Mouse (Mus musculus): ENCODE results near the gene Cnnm1. TPM values are rescaled to one million over a fixed set of nuclear protein-coding genes. Genes with fewer than 3 reads are reported as not detected.
"Not testable (repeated sequence)": the region's sequence is repeated elsewhere in the genome, so short reads cannot be mapped to it uniquely, and the experiment has no call there.

The Cnnm1 gene
- total RNA-seq, 2 experiments from 2014 or later: 0.29 to 0.33 TPM

- no peak for DNase-seq (ENCODE audit: low spot score in 2 of 2)
Measured at GRCm38 (mm10) chr19:43464294-43464687, 24.1 kb downstream of the Cnnm1 start.

GRCm38 (mm10) chr19:43465076-43465475, 24.8 kb downstream of the Cnnm1 start:
- DNase-seq (ENCODE audit: low spot score in 2 of 2): no peak

DNA sequence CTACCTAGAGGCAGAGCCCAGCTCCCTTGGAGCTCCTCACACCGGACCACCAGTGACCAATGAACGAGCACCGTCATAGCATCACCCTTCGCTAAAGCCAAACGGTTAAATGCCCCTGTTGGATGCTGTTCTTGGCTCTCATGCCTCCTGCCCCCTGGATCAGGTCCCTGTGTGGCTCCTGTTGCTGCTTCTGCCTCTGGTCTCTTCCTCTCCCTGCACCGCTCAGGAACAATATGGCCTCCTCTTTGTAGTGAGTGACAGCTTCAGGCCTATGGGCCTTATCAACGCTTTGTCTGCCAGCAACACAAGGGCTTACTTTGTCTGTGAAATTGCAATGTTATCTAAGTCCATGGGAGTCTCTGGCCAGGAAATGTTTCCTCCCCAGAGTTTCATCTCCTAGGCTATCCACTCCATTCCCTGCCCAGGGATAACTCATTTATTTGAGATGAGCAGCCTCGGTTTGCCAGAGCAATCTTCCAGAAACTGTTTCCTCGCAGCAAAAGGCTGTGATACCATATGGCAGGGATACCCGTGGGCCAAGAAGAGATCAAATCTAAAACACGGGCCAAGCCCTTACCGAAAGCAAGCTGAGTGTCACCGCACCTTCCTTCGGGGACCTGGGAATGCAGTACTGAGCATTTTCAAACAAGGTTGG, 25.5 kb downstream of the Cnnm1 start:
- DNase-seq (ENCODE audit: low spot score in 2 of 2): no peak

DNA sequence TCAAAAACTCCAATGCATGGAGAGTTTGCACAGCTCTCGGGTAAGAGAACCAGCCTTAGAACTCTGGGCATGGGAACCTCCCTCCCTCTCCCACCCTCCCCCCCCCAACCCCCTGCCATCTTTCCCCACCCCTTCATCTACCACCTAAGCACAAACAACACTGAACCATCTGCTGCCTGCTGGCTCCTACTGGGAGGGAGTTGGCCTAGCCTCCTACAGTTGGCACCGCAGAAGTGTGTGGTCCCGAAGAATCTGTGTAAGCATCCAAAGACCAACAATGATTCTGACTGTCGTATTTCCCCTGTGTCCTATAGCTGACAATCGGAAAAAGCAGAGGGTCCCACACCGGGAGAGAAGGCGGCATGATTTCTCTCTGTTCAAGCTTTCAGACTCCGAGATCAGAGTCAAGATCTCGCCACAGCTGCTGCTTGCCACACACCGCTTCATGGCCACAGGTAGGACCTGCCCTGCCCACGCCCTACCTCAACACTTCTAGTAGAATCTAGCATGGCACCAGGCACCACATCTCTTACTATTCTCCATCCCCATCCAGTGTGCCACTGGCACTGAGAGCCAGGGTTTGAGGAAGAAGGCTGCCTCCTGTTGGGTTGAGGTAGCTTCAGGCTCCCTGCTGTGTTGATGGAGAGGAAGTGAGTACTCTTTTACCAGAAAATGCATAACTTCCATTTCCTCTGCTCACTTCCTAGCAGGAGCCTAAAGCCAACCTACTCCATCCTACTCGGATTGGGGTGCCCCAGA, 27.9 kb downstream of the Cnnm1 start:
- DNase-seq (ENCODE audit: low spot score in 2 of 2): no peak

DNA sequence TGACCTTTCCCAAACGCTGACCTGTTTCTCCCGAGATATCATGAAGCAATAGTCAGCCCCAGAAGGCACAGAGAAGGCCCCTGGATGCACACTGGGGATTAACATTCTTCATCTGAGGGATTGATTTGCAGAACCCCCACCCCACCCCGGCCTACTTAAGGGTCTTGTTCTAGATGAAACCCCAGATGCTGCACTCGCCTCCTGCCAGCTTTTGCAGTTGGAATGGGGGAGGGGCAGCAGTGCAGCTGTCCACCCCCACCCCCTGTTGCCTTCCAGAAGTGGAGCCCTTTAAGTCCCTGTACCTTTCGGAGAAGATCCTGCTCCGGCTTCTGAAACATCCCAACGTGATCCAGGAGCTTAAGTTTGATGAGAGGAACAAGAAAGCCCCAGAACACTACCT, 29.1 kb downstream of the Cnnm1 start:
- no peak for DNase-seq (ENCODE audit: low spot score in 2 of 2)

GRCm38 (mm10) chr19:43472331-43472730, 32.1 kb downstream of the Cnnm1 start:
- no peak for DNase-seq (ENCODE audit: low spot score in 2 of 2)

DNA sequence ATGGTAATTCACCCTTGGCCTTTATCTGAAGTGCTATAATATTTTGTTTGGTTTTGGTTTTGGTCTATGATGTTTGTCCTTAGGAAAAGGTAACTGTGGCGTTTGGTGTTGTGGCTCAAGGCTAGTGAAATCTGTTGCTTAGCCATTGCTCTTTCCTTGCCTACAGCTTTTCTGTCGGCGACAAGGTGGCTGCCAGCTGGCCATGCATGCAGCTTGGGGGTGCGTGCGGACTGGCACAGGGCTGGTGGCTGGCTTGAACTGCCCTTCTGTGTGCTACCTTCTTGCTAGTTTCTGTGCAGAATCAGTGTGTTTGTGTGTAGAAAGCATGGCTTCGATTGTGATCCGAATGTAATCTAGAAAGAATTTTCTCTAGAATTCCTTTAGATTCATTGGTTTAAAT, 32.5 kb downstream of the Cnnm1 start:
- no peak for DNase-seq (ENCODE audit: low spot score in 2 of 2)

- DNase-seq (ENCODE audit: low spot score in 2 of 2): no peak
Measured at GRCm38 (mm10) chr19:43475642-43476041, 35.4 kb downstream of the Cnnm1 start.

- DNase-seq (ENCODE audit: low spot score in 2 of 2): no peak
Measured at GRCm38 (mm10) chr19:43476063-43476462, 35.8 kb downstream of the Cnnm1 start.

DNA sequence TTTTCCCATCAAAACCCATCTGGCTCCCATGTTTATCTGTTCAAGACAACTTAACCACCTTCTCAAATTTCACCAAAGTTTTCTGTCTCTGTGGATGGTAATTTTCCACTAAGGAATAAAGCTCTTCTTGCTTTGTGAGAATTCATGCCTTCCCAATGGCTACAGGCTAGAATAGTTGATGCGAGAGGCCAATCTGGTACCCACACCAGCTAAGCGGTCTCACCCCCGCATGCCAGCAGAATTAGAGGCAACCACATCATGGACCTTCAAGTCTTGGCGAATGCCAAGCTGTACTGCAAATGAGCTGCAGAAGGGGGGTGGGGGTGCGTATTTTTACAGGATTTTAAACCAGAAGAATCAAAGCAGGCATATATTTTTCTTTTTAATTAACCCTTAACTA, 37.2 kb downstream of the Cnnm1 start:
- DNase-seq (ENCODE audit: low spot score in 2 of 2): no peak

DNA sequence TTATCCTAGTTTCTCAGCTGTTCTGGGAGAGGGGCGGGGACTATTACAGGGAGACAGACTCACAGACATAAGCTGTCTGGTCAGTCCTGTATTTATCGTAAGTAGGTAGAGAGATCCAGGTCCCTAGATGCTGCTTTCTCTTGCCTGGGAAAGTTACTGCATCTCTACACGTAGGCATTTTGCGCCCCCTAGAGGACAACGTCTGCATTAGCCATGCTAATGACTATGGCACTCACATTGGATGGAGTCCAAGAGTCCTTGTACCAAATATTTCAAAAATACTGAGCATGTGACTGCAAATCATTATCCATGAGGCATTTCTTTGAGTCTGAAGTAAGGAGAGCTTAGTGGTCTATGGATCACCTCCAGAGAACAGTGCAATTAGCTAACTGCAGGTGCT, 38.7 kb downstream of the Cnnm1 start:
- peak; percentile 55 to 65 for DNase-seq (ENCODE audit: low spot score in 2 of 2)

- DNase-seq (ENCODE audit: low spot score in 2 of 2): no peak
Measured at GRCm38 (mm10) chr19:43479431-43479830, 39.2 kb downstream of the Cnnm1 start.

DNA sequence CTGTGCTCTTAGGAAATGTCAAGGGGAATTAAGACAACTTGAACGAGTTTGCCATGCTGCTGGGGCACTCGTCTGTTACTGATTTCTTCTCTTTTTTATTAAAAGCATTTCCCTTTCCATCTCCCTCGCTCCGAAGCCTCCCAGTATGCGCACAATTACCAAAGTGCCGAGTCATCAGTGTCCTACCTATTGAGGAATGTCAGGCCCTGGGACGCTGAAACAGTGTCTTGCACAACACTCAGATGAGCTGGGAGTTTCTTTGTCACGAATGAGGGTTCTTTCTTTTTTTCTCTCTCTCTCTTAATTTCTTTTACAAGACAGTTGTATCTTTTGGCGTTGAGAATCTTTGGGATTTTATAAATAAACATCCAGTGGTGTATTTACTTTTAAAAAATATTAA, 40.3 kb downstream of the Cnnm1 start:
- no peak for DNase-seq (ENCODE audit: low spot score in 2 of 2)

GRCm38 (mm10) chr19:43487429-43487828, 47.2 kb downstream of the Cnnm1 start:
- no peak for DNase-seq (ENCODE audit: low spot score in 2 of 2)

GRCm38 (mm10) chr19:43493316-43493715, 53.1 kb downstream of the Cnnm1 start:
- not testable (repeated sequence) for DNase-seq (ENCODE audit: low spot score in 2 of 2)

- DNase-seq (ENCODE audit: low spot score in 2 of 2): no peak
Measured at GRCm38 (mm10) chr19:43493878-43494277, 53.6 kb downstream of the Cnnm1 start.

- no peak for DNase-seq (ENCODE audit: low spot score in 2 of 2)
Measured at GRCm38 (mm10) chr19:43494914-43495313, 54.7 kb downstream of the Cnnm1 start.

DNA sequence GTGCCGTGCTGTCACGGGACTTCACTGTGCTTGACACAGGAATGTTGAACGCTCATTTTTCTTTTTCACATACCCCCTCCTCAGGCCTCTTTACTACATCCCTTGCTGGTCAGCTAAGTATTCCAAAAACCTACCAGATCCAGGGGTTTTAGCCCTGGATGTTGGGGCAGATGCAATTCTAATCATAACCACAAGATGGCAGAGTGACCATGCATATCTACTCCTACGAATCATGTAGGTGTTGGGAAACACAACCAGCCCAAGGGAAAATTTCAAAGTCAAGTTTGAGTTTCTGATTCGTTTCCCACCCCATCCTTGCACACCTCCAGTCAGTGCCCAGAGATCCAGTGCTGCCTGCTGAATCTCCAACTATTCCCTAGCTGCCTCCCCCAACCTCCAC, 55.6 kb downstream of the Cnnm1 start:
- peak; percentile 38 to 42 for DNase-seq (ENCODE audit: low spot score in 2 of 2)

GRCm38 (mm10) chr19:43497440-43497839, 57.2 kb downstream of the Cnnm1 start:
- no peak for DNase-seq (ENCODE audit: low spot score in 2 of 2)

GRCm38 (mm10) chr19:43498874-43499273, 58.6 kb downstream of the Cnnm1 start:
- DNase-seq (ENCODE audit: low spot score in 2 of 2): no peak

DNA sequence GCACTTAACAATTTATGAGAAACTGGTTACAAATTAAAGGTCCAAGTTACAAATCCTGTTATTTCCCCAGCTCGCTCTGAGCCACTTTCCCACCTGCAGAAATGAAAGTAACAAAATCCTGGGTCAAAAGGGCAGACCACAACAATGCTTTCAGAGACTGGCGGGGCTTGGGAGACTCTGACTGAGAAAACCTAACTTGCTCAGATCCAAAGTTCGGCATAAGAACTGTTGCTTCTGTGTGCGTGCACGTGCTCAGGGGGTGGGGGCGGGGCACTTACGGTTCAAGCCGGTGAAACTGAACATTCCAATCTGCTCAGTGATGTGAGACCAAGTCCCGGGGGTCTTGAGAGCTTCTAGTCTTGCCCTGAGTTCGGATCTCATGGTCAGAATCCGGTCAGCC, 62.4 kb downstream of the Cnnm1 start:
- no peak for DNase-seq (ENCODE audit: low spot score in 2 of 2)

GRCm38 (mm10) chr19:43503593-43503992, 63.4 kb downstream of the Cnnm1 start:
- not testable (repeated sequence) for DNase-seq (ENCODE audit: low spot score in 2 of 2)

- DNase-seq (ENCODE audit: low spot score in 2 of 2): no peak
Measured at GRCm38 (mm10) chr19:43505441-43505840, 65.2 kb downstream of the Cnnm1 start.
